Mouse (Mus musculus) T-helper 2 cell (primary cell): ENCODE measurements around the gene Mst1.

Source experiments
- in situ Hi-C: fragments of 300-600 bp; cut with MboI, MseI; formaldehyde crosslinking; loops from one replicate; pipeline ENCODE4 v1.15.1; 2025; ENCODE audit warnings: high pct_unique_total_duplicates

Mst1 gene

GRCm38 (mm10) chr9:108080168-108080567 is at the start of gene Mst1:
Gene Mst1 (plus strand): TSS chr9:108080436.
- in situ Hi-C loops, result loop anchor here (5.0 kb wide), 2 partner anchors 42 to 122 kb away; no protein-coding TSS in a partner anchor

GRCm38 (mm10) chr9:108032126-108032525 is 48.1 kb upstream of the Mst1 start:
- in situ Hi-C loops, result no loop called here

GRCm38 (mm10) chr9:108035331-108036156 is 44.7 kb upstream of the Mst1 start:
- in situ Hi-C loops, result no loop called here

- in situ Hi-C loops, result no loop called here
Observed at GRCm38 (mm10) chr9:108044751-108045492, 35.3 kb upstream of the Mst1 start.

GRCm38 (mm10) chr9:108046582-108046981 is 33.7 kb upstream of the Mst1 start:
- in situ Hi-C loops, result no loop called here

- in situ Hi-C loops, result no loop called here
Observed at GRCm38 (mm10) chr9:108047601-108048565, 32.4 kb upstream of the Mst1 start.

- in situ Hi-C loops, result no loop called here
Observed at GRCm38 (mm10) chr9:108048566-108048955, 31.7 kb upstream of the Mst1 start.

GRCm38 (mm10) chr9:108049016-108049455 is 31.2 kb upstream of the Mst1 start, which contains the start of gene Gmppb:
Gene Gmppb (plus strand): TSS chr9:108049242.
- in situ Hi-C loops, result no loop called here

GRCm38 (mm10) chr9:108049561-108050251 is 30.5 kb upstream of the Mst1 start:
- in situ Hi-C loops, result no loop called here

- in situ Hi-C loops, result no loop called here
Observed at GRCm38 (mm10) chr9:108051184-108051930, 28.9 kb upstream of the Mst1 start.

GRCm38 (mm10) chr9:108051931-108052220 is 28.4 kb upstream of the Mst1 start:
- in situ Hi-C loops, result no loop called here

- in situ Hi-C loops, result no loop called here
Observed at GRCm38 (mm10) chr9:108052411-108052810, 27.8 kb upstream of the Mst1 start.

GRCm38 (mm10) chr9:108052885-108053664 is 27.2 kb upstream of the Mst1 start, which contains the start of gene Amigo3:
Gene Amigo3 (plus strand): TSS chr9:108053159.
- in situ Hi-C loops, result no loop called here

- in situ Hi-C loops, result no loop called here
Observed at GRCm38 (mm10) chr9:108053665-108054225, 26.5 kb upstream of the Mst1 start.

GRCm38 (mm10) chr9:108054331-108055040 is 25.8 kb upstream of the Mst1 start:
- in situ Hi-C loops, result loop anchor here (5.0 kb wide), 1 partner anchor 87 kb away; no protein-coding TSS in a partner anchor

- in situ Hi-C loops, result loop anchor here (5.0 kb wide), 1 partner anchor 88 kb away; no protein-coding TSS in a partner anchor
Observed at GRCm38 (mm10) chr9:108055061-108055460, 25.2 kb upstream of the Mst1 start.

- in situ Hi-C loops, result loop anchor here (5.0 kb wide), 1 partner anchor 88 kb away; no protein-coding TSS in a partner anchor
Observed at GRCm38 (mm10) chr9:108055661-108056237, 24.5 kb upstream of the Mst1 start.
